Mouse (Mus musculus) left cerebral cortex, postnatal 14 days (tissue): ENCODE measurements at regions not wholly inside any gene's neighbourhood (a gene's known extent, or its start where the extent isn't known, plus 50 kb on each side); places are given as distances from the start of the nearest gene placed in this dataset.
A peak's percentile ranks its signal among the peaks of the same experiment; 100 is the strongest.
"Not testable (repeated sequence)": the region's sequence is repeated elsewhere in the genome, so short reads cannot be mapped to it uniquely, and the experiment has no call there.

Experiments
- DNase-seq, 2 experiments: peaks; one replicate each; pipeline ENCODE4 v3.0.0; 2021 to 2022; ENCODE audit warnings: low spot score in 2 of 2, mixed read lengths in 1 of 2
- intact Hi-C: fragments of 180-260 bp; cut with DNase I; formaldehyde crosslinking; loops from one replicate; pipeline ENCODE4 v1.15.1; 2025

- intact Hi-C loops, DNase-seq: not testable (repeated sequence)
These were observed 93.5 kb upstream of the Smarcad1 start for GRCm38 (mm10) chr6:64948839-64949238.

GRCm38 (mm10) chr6:64961608-64962486, 80.5 kb upstream of the Smarcad1 start:
- no peak for DNase-seq
- intact Hi-C loops: no loop called here

GRCm38 (mm10) chr6:64962612-64963011, 79.8 kb upstream of the Smarcad1 start:
- intact Hi-C loops: no loop called here

GRCm38 (mm10) chr6:64964664-64965063, 77.7 kb upstream of the Smarcad1 start:
- DNase-seq: no peak
- intact Hi-C loops: no loop called here

More at GRCm38 (mm10) chr6:64962612-64963011, 79.8 kb upstream of the Smarcad1 start:
- DNase-seq: no peak

- intact Hi-C loops: no loop called here
- DNase-seq: no peak
These were observed 77.2 kb upstream of the Smarcad1 start for GRCm38 (mm10) chr6:64965203-64965602.

- DNase-seq: no peak
- intact Hi-C loops: no loop called here
These were observed 72.2 kb upstream of the Smarcad1 start for GRCm38 (mm10) chr6:64970158-64970557.

GRCm38 (mm10) chr6:64973968-64974367, 68.4 kb upstream of the Smarcad1 start:
- peak in 1 of 2 experiments; percentile 5 for DNase-seq
- intact Hi-C loops: no loop called here

- intact Hi-C loops, DNase-seq: not testable (repeated sequence)
These were observed 67.9 kb upstream of the Smarcad1 start for GRCm38 (mm10) chr6:64974453-64974852.

- DNase-seq: no peak
- intact Hi-C loops: no loop called here
These were observed 60.3 kb upstream of the Smarcad1 start for GRCm38 (mm10) chr6:64982132-64982531.
